Mouse (Mus musculus) kidney, embryonic 14.5 days (tissue): Measurements from ENCODE around the gene Mc1r. TPM values are rescaled to one million over a fixed set of nuclear protein-coding genes. Genes with fewer than 3 reads are reported as not detected.

Experiments
- ATAC-seq: fragments of 200-750 bp; cut with Nextera tagmentation; 2 replicates; pipeline ENCODE4 v1.8.0; 2017; ENCODE audit warnings: moderate number of reproducible peaks, mild to moderate bottlenecking, moderate TSS enrichment, moderate library complexity; ENCODE audit not compliant: low FRiP score, low TSS enrichment
- H3K27ac ChIP-seq: fragments of 300-500 bp; sonication (generic); 2 replicates; pipeline ENCODE4 v1.5.1; 2014; ENCODE audit warnings: low read depth, mild to moderate bottlenecking, low read length, moderate library complexity, mixed read lengths
- H3K27me3 ChIP-seq: fragments of 300-500 bp; sonication (generic); 2 replicates; pipeline ENCODE4 v1.6.1; 2014; ENCODE audit warnings: mild to moderate bottlenecking, low read length; ENCODE audit not compliant: control insufficient read depth, insufficient read depth
- H3K36me3 ChIP-seq: fragments of 300-500 bp; sonication (generic); 2 replicates; pipeline ENCODE4 v1.6.1; 2014; ENCODE audit warnings: low read length, mixed read lengths; ENCODE audit not compliant: control insufficient read depth, insufficient read depth
- H3K4me1 ChIP-seq: fragments of 300-500 bp; sonication (generic); 2 replicates; pipeline ENCODE4 v1.6.1; 2014; ENCODE audit warnings: low read length, mixed read lengths; ENCODE audit not compliant: control insufficient read depth, insufficient read depth
- H3K4me2 ChIP-seq: fragments of 300-500 bp; sonication (generic); replicated peaks from 2 replicates; pipeline ENCODE4 v1.6.1; 2014; ENCODE audit warnings: low read depth, mild to moderate bottlenecking, low read length
- H3K4me3 ChIP-seq: fragments of 300-500 bp; sonication (generic); 2 replicates; pipeline ENCODE4 v1.5.1; 2014; ENCODE audit warnings: mild to moderate bottlenecking, low read length
- H3K9ac ChIP-seq: fragments of 300-500 bp; sonication (generic); 2 replicates; pipeline ENCODE4 v1.6.1; 2014; ENCODE audit warnings: low read depth, mild to moderate bottlenecking, low read length, moderate library complexity
- H3K9me3 ChIP-seq: fragments of 300-500 bp; sonication (generic); 2 replicates; pipeline ENCODE4 v1.6.1; 2016; ENCODE audit warnings: low read length; ENCODE audit not compliant: control insufficient read depth
- WGBS: fragments of 180-500 bp; shearing (Covaris S2); extraction: QIAGEN DNeasy Blood & Tissue Kit; methylation state at CpG from one replicate; pipeline ENCODE4 v1.1.7; 2014; 5-methylcytosine and 5-hydroxymethylcytosine counted together
- polyA plus RNA-seq: library from polyadenylated mRNA; unstranded; fragments of >200 nt; fragmentation: Nextera tagmentation; extraction: Ambion mirVana; gene quantifications from 2 replicates; pipeline ENCODE4 v1.2.1, GENCODE M21; 2014

Mc1r gene
- polyA plus RNA-seq, 1 experiment from 2014 or later: not detected

- Histone ChIP-seq H3K4me1 (no peaks in the 10 kb centered on the region), H3K27me3 (no peaks in the 10 kb centered on the region), H3K9ac (no peak overlapping the region), H3K4me2 (no peak overlapping the region), H3K9me3 (no peaks in the 10 kb centered on the region), H3K4me3 (no peak overlapping the region), H3K27ac (no peak overlapping the region), H3K36me3 (peaks cover 87% of the 10 kb centered on the region)
- 74% methylated on average over 9 of the region's 9 CpGs for WGBS
- no peak for ATAC-seq
Measured at GRCm38 (mm10) chr8:123384883-123385540, 21.9 kb upstream of the Mc1r start.

- H3K4me1 ChIP-seq: no peaks in the 10 kb centered on the region
- H3K9ac ChIP-seq: no peak overlapping the region
- peaks cover 96% of the 10 kb centered on the region for H3K36me3 ChIP-seq
- no peaks in the 10 kb centered on the region for H3K9me3 ChIP-seq
- no peak overlapping the region for H3K4me2 ChIP-seq
- no peak overlapping the region for H3K27ac ChIP-seq
- no peak overlapping the region for H3K4me3 ChIP-seq
- no peaks in the 10 kb centered on the region for H3K27me3 ChIP-seq
- WGBS: 73% methylated on average over 3 of the region's 3 CpGs
- no peak for ATAC-seq
Measured at GRCm38 (mm10) chr8:123387041-123387440, 19.9 kb upstream of the Mc1r start.

- no peak overlapping the region for H3K4me2 ChIP-seq
- H3K9me3 ChIP-seq: no peaks in the 10 kb centered on the region
- ATAC-seq: no peak
- H3K4me1 ChIP-seq: no peaks in the 10 kb centered on the region
- H3K27ac ChIP-seq: no peak overlapping the region
- H3K27me3 ChIP-seq: no peaks in the 10 kb centered on the region
- WGBS: 91% methylated on average over 8 of the region's 8 CpGs
- H3K9ac ChIP-seq: no peak overlapping the region; the same call in 1 of the 2 replicates
- no peak overlapping the region for H3K4me3 ChIP-seq
- H3K36me3 ChIP-seq: peaks cover 96% of the 10 kb centered on the region
Measured at GRCm38 (mm10) chr8:123387801-123388200, 19.1 kb upstream of the Mc1r start.

GRCm38 (mm10) chr8:123389026-123389425, 17.9 kb upstream of the Mc1r start:
- H3K4me1 ChIP-seq: no peaks in the 10 kb centered on the region
- no peak overlapping the region for H3K9ac ChIP-seq
- no peaks in the 10 kb centered on the region for H3K27me3 ChIP-seq
- H3K4me2 ChIP-seq: no peak overlapping the region
- H3K4me3 ChIP-seq: no peak overlapping the region
- no peaks in the 10 kb centered on the region for H3K9me3 ChIP-seq
- 98% methylated on average over 7 of the region's 7 CpGs for WGBS
- no peak overlapping the region for H3K27ac ChIP-seq
- peaks cover 96% of the 10 kb centered on the region for H3K36me3 ChIP-seq
- ATAC-seq: no peak

GRCm38 (mm10) chr8:123398308-123398707, 8.6 kb upstream of the Mc1r start:
- no peak overlapping the region for H3K4me2 ChIP-seq
- H3K36me3 ChIP-seq: peaks cover 96% of the 10 kb centered on the region
- H3K27ac ChIP-seq: no peak overlapping the region
- no peak for ATAC-seq
- WGBS: 91% methylated on average over 13 of the region's 13 CpGs
- no peak overlapping the region for H3K9ac ChIP-seq
- H3K4me1 ChIP-seq: no peaks in the 10 kb centered on the region
- H3K4me3 ChIP-seq: no peak overlapping the region
- H3K9me3 ChIP-seq: no peaks in the 10 kb centered on the region
- H3K27me3 ChIP-seq: no peaks in the 10 kb centered on the region

GRCm38 (mm10) chr8:123401936-123402335, 5.0 kb upstream of the Mc1r start:
- Histone ChIP-seq H3K4me2 (no peak overlapping the region), H3K9me3 (no peaks in the 10 kb centered on the region), H3K36me3 (peaks cover 65% of the 10 kb centered on the region), H3K27me3 (0 out of 2 replicates have a peak, but pooled peaks cover 4% of the 10 kb centered on the region), H3K4me1 (no peaks in the 10 kb centered on the region), H3K27ac (no peak overlapping the region), H3K4me3 (no peak overlapping the region), H3K9ac (no peak overlapping the region)
- no peak for ATAC-seq
- WGBS: 89% methylated on average over 9 of the region's 9 CpGs

GRCm38 (mm10) chr8:123402730-123403326, 4.1 kb upstream of the Mc1r start:
- H3K27ac ChIP-seq: no peak overlapping the region
- no peak overlapping the region for H3K4me2 ChIP-seq
- ATAC-seq: no peak
- H3K4me1 ChIP-seq: no peaks in the 10 kb centered on the region
- no peak overlapping the region for H3K4me3 ChIP-seq
- 0 out of 2 replicates have a peak, but pooled peaks cover 4% of the 10 kb centered on the region for H3K27me3 ChIP-seq
- H3K36me3 ChIP-seq: peaks cover 56% of the 10 kb centered on the region
- 90% methylated on average over 9 of the region's 9 CpGs for WGBS
- H3K9ac ChIP-seq: no peak overlapping the region
- H3K9me3 ChIP-seq: no peaks in the 10 kb centered on the region

- H3K36me3 ChIP-seq: peaks cover 39% of the 10 kb centered on the region
- no peak for ATAC-seq
- no peak overlapping the region for H3K9ac ChIP-seq
- H3K9me3 ChIP-seq: no peaks in the 10 kb centered on the region
- no peak overlapping the region for H3K27ac ChIP-seq
- no peaks in the 10 kb centered on the region for H3K4me1 ChIP-seq
- no peak overlapping the region for H3K4me3 ChIP-seq
- no peak overlapping the region for H3K4me2 ChIP-seq
- 36% methylated on average over 8 of the region's 8 CpGs for WGBS
- peaks cover 4% of the 10 kb centered on the region; the same call in 1 of the 2 replicates for H3K27me3 ChIP-seq
Measured at GRCm38 (mm10) chr8:123404521-123404920, 2.4 kb upstream of the Mc1r start.

- Histone ChIP-seq H3K27ac (no peak overlapping the region), H3K4me3 (no peak overlapping the region), H3K27me3 (peaks cover 32% of the 10 kb centered on the region), H3K9me3 (no peaks in the 10 kb centered on the region), H3K36me3 (peaks cover 8% of the 10 kb centered on the region), H3K9ac (no peak overlapping the region), H3K4me2 (no peak overlapping the region), H3K4me1 (peaks cover 6% of the 10 kb centered on the region; the same call in 1 of the 2 replicates)
- ATAC-seq: no peak
- WGBS: 91% methylated on average over 13 of the region's 13 CpGs
Measured at GRCm38 (mm10) chr8:123407612-123408011, 705 bp downstream of the Mc1r start.
